Mouse (Mus musculus) yolk sac, embryonic 10.5 days (tissue): Measurements from ENCODE around the gene Syt16.

Experiments
- DNase-seq: peaks from one replicate; pipeline ENCODE4 v3.0.0-alpha.2; 2017; ENCODE audit warnings: low spot score

Gene Syt16

GRCm38 (mm10) chr12:74105811-74106513 lies 108.5 kb downstream of the Syt16 start:
- DNase-seq = no peak

- no peak for DNase-seq
These were observed 111.2 kb downstream of the Syt16 start for GRCm38 (mm10) chr12:74108663-74109081.

GRCm38 (mm10) chr12:74109462-74110068 lies 112.1 kb downstream of the Syt16 start:
- no peak for DNase-seq

GRCm38 (mm10) chr12:74116825-74117224 lies 119.4 kb downstream of the Syt16 start:
- no peak for DNase-seq

- peak; percentile 10 for DNase-seq
These were observed 128.3 kb downstream of the Syt16 start for GRCm38 (mm10) chr12:74125796-74126195.

- DNase-seq = no peak
These were observed 130.8 kb downstream of the Syt16 start for GRCm38 (mm10) chr12:74128229-74128628.

- DNase-seq = no peak
These were observed 134.3 kb downstream of the Syt16 start for GRCm38 (mm10) chr12:74131790-74132189.

GRCm38 (mm10) chr12:74142147-74142546 lies 144.7 kb downstream of the Syt16 start:
- no peak for DNase-seq

- no peak for DNase-seq
These were observed 146.9 kb downstream of the Syt16 start for GRCm38 (mm10) chr12:74144385-74144784.

- DNase-seq = no peak
These were observed 163.3 kb downstream of the Syt16 start for GRCm38 (mm10) chr12:74160791-74161190.

GRCm38 (mm10) chr12:74163080-74163479 lies 165.6 kb downstream of the Syt16 start:
- DNase-seq = no peak

- no peak for DNase-seq
These were observed 173.8 kb downstream of the Syt16 start for GRCm38 (mm10) chr12:74171257-74171656.

GRCm38 (mm10) chr12:74173902-74174301 lies 176.4 kb downstream of the Syt16 start:
- no peak for DNase-seq

- DNase-seq = no peak
These were observed 187.1 kb downstream of the Syt16 start for GRCm38 (mm10) chr12:74184596-74184995.

GRCm38 (mm10) chr12:74188243-74188785 lies 190.9 kb downstream of the Syt16 start:
- DNase-seq = no peak

GRCm38 (mm10) chr12:74188815-74189214 lies 191.4 kb downstream of the Syt16 start:
- DNase-seq = no peak

- no peak for DNase-seq
These were observed 192.4 kb downstream of the Syt16 start for GRCm38 (mm10) chr12:74189840-74190239.

- DNase-seq = no peak
These were observed 192.8 kb downstream of the Syt16 start for GRCm38 (mm10) chr12:74190297-74190696.

- no peak for DNase-seq
These were observed 195.1 kb downstream of the Syt16 start for GRCm38 (mm10) chr12:74192552-74192951.

- no peak for DNase-seq
These were observed 203.9 kb downstream of the Syt16 start for GRCm38 (mm10) chr12:74201410-74201809.

GRCm38 (mm10) chr12:74202431-74203042 lies 205.1 kb downstream of the Syt16 start:
- no peak for DNase-seq

- no peak for DNase-seq
These were observed 214.7 kb downstream of the Syt16 start for GRCm38 (mm10) chr12:74212156-74212555.

GRCm38 (mm10) chr12:74216103-74216728 lies 218.8 kb downstream of the Syt16 start:
- DNase-seq = no peak
